Mouse (Mus musculus): ENCODE measurements around the gene Tmem259. TPM values are rescaled to one million over a fixed set of nuclear protein-coding genes. Genes with fewer than 3 reads are reported as not detected.
A peak's percentile ranks its signal among the peaks of the same experiment; 100 is the strongest.

Tmem259 gene
- polyA plus RNA-seq, 1 experiment from 2014 or later = 23.4 TPM

DNA sequence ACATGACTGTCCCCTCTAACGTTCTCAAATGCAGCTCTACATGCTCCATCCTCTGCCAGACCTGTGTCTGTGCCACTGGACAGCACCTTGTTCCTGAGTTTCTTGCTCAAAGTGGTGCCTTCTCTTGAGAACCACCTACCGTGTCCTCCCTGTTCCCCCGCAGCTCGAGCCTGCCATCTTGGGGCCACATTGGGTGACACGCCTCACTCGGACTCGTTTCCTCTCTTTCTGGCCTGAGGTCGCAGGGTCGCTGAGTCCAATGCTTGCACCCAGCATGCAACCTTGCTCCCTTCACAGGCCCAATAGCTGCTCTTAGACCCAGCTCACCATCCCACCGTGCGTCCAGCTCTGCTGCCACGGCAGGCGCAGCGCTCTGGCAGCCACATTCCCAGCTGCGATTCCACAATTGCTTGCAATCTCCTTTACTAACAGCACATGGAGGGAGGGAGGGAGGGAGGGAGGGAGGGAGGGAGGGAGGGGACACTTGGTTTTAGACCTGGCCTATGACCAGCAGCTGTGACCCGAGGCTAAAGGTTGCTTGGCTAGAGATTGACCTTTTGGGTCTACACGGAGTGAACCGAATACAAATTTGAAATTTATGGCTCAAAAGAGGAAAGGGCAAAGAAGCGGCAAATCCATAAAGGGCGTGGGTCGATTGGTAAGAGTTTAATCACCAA lies 25.9 kb downstream of the Tmem259 start:
- H3K27me3 ChIP-seq (ENCODE audit: insufficient read depth, low read length) = no peaks in the 10 kb centered on the region
- H3K27ac ChIP-seq (ENCODE audit: low read depth) = no peak overlapping the region
- DNase-seq = peak; percentile 85
- no peak overlapping the region for H3K9ac ChIP-seq
- H3K4me3 ChIP-seq (ENCODE audit: low read depth, low read length) = no peak overlapping the region
- TF ChIP-seq CTCF (IDR thresholded peaks at IDR 0.05; ENCODE audit: low read depth) = peak; percentile 94
- no peak for ATAC-seq (ENCODE audit: insufficient read depth)
- H3K4me1 ChIP-seq (ENCODE audit: insufficient read depth) = 0 out of 2 replicates have a peak, but pooled peaks cover 6% of the 10 kb centered on the region
- WGBS = 12% methylated on average over 21 of the region's 21 CpGs
- peak overlapping the region; percentile 45 for H3K4me2 ChIP-seq
- H3K9me3 ChIP-seq (ENCODE audit: low read depth, low read length) = no peaks in the 10 kb centered on the region
- peaks cover 24% of the 10 kb centered on the region for H3K36me3 ChIP-seq (ENCODE audit: insufficient read depth)

DNA sequence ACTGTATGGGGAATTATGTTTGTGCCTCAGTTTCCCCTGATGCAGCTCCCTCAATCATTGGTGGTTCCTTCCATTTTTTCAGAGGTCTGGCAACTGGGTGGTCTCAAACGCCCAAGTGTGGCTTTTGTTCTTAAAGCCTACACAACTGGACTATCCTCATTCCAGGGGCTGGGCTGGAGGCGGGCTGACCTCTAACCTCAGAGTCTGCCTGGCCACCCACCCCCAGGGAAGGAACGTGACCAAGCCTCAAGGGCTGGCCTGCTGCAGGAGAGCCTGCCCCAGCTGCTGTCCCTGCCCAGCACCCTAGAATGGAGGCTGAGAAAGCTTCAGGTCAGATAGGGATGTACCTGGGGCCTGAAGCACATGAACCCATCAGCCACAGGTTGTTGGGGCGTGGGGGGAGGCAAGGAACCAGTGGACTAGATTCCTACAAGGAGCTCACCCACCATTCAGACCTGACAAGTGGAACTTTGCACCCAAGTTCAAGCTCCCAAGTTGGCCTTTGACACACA lies 27.4 kb downstream of the Tmem259 start:
- WGBS = 20% methylated on average over 4 of the region's 4 CpGs
- Histone ChIP-seq H3K9ac (no peak overlapping the region), H3K27ac (ENCODE audit: low read depth) (no peak overlapping the region), H3K27me3 (ENCODE audit: insufficient read depth, low read length) (no peaks in the 10 kb centered on the region), H3K9me3 (ENCODE audit: low read depth, low read length) (no peaks in the 10 kb centered on the region), H3K4me3 (ENCODE audit: low read depth, low read length) (no peak overlapping the region), H3K36me3 (ENCODE audit: insufficient read depth) (peaks cover 21% of the 10 kb centered on the region), H3K4me2 (no peak overlapping the region), H3K4me1 (ENCODE audit: insufficient read depth) (0 out of 2 replicates have a peak, but pooled peaks cover 6% of the 10 kb centered on the region)
- TF ChIP-seq CTCF (IDR thresholded peaks at IDR 0.05; ENCODE audit: low read depth) = no peak
- ATAC-seq (ENCODE audit: insufficient read depth) (no peak), DNase-seq (no peak)

DNA sequence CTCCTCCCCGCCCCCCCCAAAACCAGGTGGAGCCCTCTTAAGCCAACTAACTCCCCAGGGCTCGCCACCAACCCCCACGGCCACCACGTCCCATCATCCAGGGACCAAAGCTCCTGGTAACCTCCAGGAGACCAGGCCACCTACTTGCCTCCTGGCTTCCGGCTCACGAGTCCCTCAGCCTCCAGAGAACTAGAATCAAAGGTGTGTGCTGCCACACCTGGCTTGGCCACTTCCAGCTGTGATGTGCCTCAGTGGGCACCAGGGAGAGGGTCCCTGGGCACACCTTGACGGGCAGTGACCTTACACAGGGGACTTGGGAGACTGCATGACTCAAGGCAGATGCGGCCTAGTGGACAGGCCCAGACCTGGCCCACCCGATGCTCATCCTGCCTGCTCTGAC lies 28.4 kb downstream of the Tmem259 start:
- H3K4me2 ChIP-seq = no peak overlapping the region
- H3K9ac ChIP-seq = no peak overlapping the region
- no peak for DNase-seq
- H3K27me3 ChIP-seq (ENCODE audit: insufficient read depth, low read length) = no peaks in the 10 kb centered on the region
- peaks cover 25% of the 10 kb centered on the region for H3K36me3 ChIP-seq (ENCODE audit: insufficient read depth)
- no peak for ATAC-seq (ENCODE audit: insufficient read depth)
- no peak for TF ChIP-seq CTCF (IDR thresholded peaks at IDR 0.05; ENCODE audit: low read depth)
- WGBS = 62% methylated on average over 9 of the region's 9 CpGs
- H3K4me1 ChIP-seq (ENCODE audit: insufficient read depth) = no peaks in the 10 kb centered on the region
- H3K27ac ChIP-seq (ENCODE audit: low read depth) = no peak overlapping the region
- H3K4me3 ChIP-seq (ENCODE audit: low read depth, low read length) = no peak overlapping the region
- H3K9me3 ChIP-seq (ENCODE audit: low read depth, low read length) = no peaks in the 10 kb centered on the region

DNA sequence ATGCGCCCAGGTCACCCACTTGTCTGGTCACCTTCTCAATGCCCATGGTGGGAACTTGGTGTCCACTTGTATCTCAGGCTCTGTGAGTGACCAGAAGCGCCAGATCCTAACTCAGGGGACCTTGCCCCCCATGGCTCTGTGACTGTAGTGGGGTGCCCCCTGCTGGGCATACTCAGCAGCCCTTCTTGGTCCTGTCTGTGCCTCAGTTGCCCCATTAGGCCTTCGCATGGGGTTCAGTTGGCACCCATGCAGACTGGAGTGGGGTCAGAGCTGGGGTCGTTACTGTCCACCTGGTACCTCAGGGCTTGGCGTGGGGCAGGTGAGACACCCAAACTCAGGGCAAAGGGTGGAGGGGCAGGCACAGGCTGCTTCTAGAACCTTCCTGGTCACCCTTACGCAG lies 30.2 kb downstream of the Tmem259 start:
- no peak overlapping the region for H3K27ac ChIP-seq (ENCODE audit: low read depth)
- H3K9me3 ChIP-seq (ENCODE audit: low read depth, low read length) = no peaks in the 10 kb centered on the region
- no peaks in the 10 kb centered on the region for H3K27me3 ChIP-seq (ENCODE audit: insufficient read depth, low read length)
- no peak overlapping the region for H3K4me3 ChIP-seq (ENCODE audit: low read depth, low read length)
- WGBS = 81% methylated on average over 6 of the region's 6 CpGs
- no peaks in the 10 kb centered on the region for H3K4me1 ChIP-seq (ENCODE audit: insufficient read depth)
- peak; percentile 57 for DNase-seq
- H3K36me3 ChIP-seq (ENCODE audit: insufficient read depth) = peaks cover 42% of the 10 kb centered on the region
- H3K9ac ChIP-seq = no peak overlapping the region
- no peak overlapping the region for H3K4me2 ChIP-seq
- no peak for ATAC-seq (ENCODE audit: insufficient read depth)
- TF ChIP-seq CTCF (IDR thresholded peaks at IDR 0.05; ENCODE audit: low read depth) = peak; percentile 74

DNA sequence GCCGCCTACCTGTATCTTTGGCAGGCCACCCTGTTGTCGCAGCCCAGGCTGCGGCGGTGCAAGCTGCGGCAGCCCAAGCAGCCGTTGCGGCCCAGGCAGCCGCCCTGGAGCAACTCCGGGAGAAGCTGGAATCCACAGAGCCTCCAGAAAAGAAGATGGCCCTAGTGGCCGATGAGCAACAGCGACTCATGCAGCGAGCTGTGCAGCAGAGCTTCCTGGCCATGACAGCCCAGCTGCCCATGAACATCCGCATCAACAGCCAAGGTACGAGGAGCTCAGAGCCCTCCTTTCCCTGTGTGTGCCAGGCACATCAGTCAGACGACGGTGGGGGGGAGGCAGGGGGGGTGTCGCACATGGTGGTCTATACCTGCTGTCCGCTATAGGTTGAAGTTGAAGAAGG lies 33.5 kb downstream of the Tmem259 start:
- Histone ChIP-seq H3K9me3 (ENCODE audit: low read depth, low read length) (no peaks in the 10 kb centered on the region), H3K4me1 (ENCODE audit: insufficient read depth) (peaks cover 13% of the 10 kb centered on the region), H3K27me3 (ENCODE audit: insufficient read depth, low read length) (no peaks in the 10 kb centered on the region), H3K4me2 (no peak overlapping the region), H3K36me3 (ENCODE audit: insufficient read depth) (peaks cover 57% of the 10 kb centered on the region), H3K27ac (ENCODE audit: low read depth) (no peak overlapping the region), H3K4me3 (ENCODE audit: low read depth, low read length) (no peak overlapping the region), H3K9ac (no peak overlapping the region)
- DNase-seq = no peak
- TF ChIP-seq CTCF (IDR thresholded peaks at IDR 0.05; ENCODE audit: low read depth) = no peak
- no peak for ATAC-seq (ENCODE audit: insufficient read depth)
- 83% methylated on average over 18 of the region's 18 CpGs for WGBS

DNA sequence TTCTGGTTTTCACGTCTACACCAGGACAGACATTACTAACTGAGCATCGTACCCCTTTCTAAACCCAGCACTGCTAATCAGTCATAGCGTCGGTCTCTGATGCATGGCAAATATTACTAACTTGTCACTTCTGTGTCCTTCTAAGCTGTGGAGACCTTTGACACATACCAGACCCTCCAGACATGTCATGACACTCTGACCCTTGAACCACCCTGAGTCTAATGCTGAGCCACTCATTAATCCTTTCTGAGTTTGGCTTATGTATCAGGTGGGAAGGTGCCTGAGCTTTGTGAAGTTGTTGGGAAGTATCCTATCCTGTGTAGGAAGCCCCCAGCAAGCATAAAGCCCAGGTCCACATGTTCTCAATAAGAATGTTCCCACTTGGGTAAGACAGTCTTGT lies 34.3 kb downstream of the Tmem259 start:
- TF ChIP-seq CTCF (IDR thresholded peaks at IDR 0.05; ENCODE audit: low read depth) = no peak
- Histone ChIP-seq H3K9ac (no peak overlapping the region), H3K4me3 (ENCODE audit: low read depth, low read length) (no peak overlapping the region), H3K36me3 (ENCODE audit: insufficient read depth) (peaks cover 57% of the 10 kb centered on the region), H3K4me1 (ENCODE audit: insufficient read depth) (peaks cover 17% of the 10 kb centered on the region), H3K27me3 (ENCODE audit: insufficient read depth, low read length) (no peaks in the 10 kb centered on the region), H3K4me2 (no peak overlapping the region), H3K9me3 (ENCODE audit: low read depth, low read length) (no peaks in the 10 kb centered on the region), H3K27ac (ENCODE audit: low read depth) (no peak overlapping the region)
- 86% methylated on average over 4 of the region's 4 CpGs for WGBS
- no peak for ATAC-seq (ENCODE audit: insufficient read depth)
- no peak for DNase-seq

DNA sequence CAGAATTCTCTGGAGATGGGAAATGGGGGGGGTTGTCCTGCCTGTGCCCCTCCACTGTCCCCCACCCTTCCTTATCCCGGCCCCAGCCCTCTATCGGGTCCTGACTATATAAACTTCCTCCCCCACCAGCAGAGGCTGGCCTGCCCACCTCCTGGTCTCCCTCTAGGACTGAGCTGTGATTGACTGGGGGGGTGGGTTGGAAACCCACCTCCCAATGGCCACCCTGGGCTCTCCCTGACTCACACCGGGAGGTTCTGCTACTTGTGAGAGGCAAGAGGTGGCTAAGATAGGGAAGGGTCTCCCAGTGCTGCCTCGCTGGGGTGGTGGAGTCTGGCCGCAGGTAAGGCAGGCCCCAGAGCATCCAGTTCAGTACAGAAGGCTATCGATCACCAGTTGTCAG lies 36.6 kb downstream of the Tmem259 start:
- H3K36me3 ChIP-seq (ENCODE audit: insufficient read depth) = peaks cover 45% of the 10 kb centered on the region
- H3K4me1 ChIP-seq (ENCODE audit: insufficient read depth) = peaks cover 17% of the 10 kb centered on the region
- 51% methylated on average over 6 of the region's 6 CpGs for WGBS
- no peak overlapping the region for H3K4me2 ChIP-seq
- H3K9me3 ChIP-seq (ENCODE audit: low read depth, low read length) = no peaks in the 10 kb centered on the region
- TF ChIP-seq CTCF (IDR thresholded peaks at IDR 0.05; ENCODE audit: low read depth) = no peak
- H3K4me3 ChIP-seq (ENCODE audit: low read depth, low read length) = no peak overlapping the region
- DNase-seq (no peak), ATAC-seq (ENCODE audit: insufficient read depth) (no peak)
- no peak overlapping the region for H3K27ac ChIP-seq (ENCODE audit: low read depth)
- H3K9ac ChIP-seq = no peak overlapping the region
- H3K27me3 ChIP-seq (ENCODE audit: insufficient read depth, low read length) = no peaks in the 10 kb centered on the region
